Mouse (Mus musculus) embryo, embryonic 9.5 days (tissue): ENCODE results near the gene Cd300lg.

Experiments used
- DNase-seq: peaks from one replicate; pipeline ENCODE4 v3.0.0-alpha.2; 2017; ENCODE audit errors: extremely low spot score

Gene Cd300lg

DNA sequence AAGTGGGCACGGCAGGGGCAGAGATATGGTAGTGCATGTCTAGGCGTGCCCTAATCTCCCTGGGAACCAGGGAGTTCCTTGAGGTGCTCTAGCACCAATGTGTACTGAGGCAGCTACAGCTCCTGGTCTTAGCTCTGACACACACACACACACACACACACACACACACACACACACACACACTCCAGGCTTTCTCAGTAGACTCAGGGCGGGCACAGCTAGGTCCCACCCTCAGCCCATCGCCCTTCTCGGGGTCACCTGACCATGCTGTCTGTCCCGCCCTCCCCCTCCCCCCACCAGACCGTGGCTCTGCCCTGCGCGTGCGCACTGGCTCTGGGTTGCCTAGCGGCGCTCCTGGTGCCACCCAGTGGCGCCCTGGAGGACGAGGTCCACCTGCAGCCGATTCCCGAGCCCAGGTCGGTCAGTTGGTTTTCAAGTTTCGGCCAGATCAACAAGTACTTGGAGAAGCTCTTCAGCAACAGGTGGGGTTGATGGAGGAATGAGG, 55.6 kb downstream of the Cd300lg start:
- DNase-seq, result peak; percentile 92

DNA sequence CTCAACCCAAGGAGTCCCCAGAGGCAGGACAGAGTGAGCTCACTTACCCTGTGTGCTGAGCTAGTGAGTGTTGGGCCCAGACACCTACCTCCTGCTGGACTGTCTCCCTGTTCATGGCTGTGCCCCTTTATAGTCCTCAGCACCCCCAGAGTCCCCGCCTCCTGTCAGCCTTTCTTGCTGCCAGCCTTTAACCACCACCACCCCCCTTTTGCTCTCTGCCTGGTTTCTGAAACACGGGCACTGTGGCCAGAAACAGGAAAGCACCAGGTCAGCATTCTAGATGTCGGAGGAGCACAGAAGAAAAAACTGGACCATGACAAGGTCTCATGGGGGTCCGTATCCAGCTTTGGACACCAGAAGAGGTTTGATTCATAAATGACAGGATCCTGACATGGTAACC, 59.9 kb downstream of the Cd300lg start, which contains the start of gene Ppy:
Gene Ppy, minus strand, starts transcription at position 101 of the 400 bp plus-strand sequence.
- DNase-seq, result no peak

DNA sequence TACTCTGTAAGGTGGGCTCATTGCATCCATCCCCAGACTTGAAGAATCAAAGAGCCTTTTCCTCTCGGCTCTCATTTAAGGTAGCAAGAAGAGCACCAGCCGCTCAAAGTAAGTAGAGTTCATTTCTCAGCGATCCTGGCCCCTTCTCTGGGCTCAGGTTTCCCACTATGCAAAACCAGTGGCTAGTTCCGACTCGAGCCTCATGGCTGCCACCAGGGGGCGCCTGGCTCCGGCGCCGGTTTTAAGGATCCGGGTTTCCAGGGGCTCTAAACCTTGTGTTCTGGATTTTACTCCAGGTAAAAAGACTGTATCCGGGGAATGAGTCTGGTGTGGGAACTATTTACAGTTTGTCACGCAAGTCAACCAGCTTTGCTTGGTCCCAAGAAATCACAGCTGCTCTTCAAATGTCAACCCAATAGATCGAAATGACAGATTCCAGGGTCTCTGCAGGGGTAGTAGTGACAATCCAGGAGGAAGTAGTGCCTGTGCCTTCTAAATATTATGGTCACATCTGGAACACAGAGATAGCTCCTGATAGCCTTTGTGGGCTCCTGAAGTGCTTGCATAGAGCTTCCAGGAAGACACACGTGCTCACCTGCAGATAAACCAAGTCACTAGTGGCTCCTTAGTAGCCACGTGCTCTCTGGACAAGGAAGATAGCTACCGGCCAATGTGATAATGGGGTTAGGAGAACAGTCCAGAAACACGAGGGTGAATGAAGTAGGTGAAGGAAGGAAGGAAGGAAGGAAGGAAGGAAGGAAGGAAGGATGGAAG, 61.4 kb downstream of the Cd300lg start:
- peak; percentile 72 for DNase-seq
